Mouse (Mus musculus): ENCODE data around the gene Mtmr6.

Mtmr6 gene

GRCm38 (mm10) chr14:60264990-60265876 lies at the start of gene Mtmr6:
Mtmr6 (plus strand) TSS chr14:60265228.
- peak; percentile 97 for DNase-seq

GRCm38 (mm10) chr14:60216125-60216524 lies 48.9 kb upstream of the Mtmr6 start:
- no peak for DNase-seq

DNA sequence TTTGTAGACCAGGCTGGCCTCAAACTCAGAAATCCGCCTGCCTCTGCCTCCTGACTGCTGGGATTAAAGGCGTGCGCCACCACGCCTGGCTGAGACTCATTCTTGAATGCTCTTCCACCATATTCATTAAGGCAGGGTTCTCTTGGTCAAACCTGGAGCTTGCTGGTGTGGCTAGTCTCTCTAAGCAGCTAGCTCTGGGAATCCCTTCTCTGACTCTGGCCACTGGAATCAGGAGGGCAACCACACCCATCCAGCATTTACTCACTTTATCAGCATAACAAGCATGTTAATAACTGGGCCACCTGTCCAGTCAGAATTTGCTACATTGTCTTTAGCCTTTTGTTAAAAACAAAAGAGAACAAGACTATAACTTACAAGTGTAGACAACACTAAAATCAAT lies 47.4 kb upstream of the Mtmr6 start:
- DNase-seq = no peak

DNA sequence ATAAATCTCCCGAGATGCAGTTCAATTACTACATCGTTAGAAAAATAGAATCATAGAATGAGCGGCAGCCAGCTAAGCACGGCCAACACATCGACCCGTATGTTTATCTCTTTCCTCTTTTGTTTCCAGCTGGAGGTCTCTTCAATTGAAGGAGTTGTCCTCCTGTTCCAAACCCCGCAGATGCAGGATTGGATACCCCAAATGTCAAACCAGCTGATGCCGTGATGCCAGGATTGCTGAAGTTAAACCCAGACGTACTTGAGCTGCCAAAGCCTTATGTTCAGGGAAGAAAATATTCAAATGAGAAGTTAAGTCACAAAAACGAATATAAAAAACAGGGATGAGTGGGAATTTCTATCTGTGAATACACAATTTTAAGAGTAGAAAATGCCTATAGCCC lies 45.1 kb upstream of the Mtmr6 start:
- DNase-seq = no peak

DNA sequence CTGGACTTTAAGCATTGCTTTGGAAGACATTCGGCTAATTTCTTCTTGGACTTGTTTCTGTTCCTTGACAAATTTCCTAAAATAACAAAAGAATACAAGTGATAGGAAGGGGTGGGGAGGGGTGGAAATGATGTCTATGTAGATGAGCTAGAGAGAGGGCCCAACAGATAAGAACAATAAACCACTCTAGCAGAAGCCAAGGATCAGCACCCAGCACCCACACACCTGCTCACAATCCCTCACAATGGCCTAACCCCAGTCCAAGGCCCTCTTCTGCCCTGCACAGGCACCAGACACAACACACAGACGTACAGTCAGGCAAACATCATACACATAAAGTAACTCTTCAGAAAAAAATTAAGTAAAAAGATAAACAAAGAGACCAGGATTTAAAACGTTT lies 26.5 kb upstream of the Mtmr6 start:
- DNase-seq = no peak

DNA sequence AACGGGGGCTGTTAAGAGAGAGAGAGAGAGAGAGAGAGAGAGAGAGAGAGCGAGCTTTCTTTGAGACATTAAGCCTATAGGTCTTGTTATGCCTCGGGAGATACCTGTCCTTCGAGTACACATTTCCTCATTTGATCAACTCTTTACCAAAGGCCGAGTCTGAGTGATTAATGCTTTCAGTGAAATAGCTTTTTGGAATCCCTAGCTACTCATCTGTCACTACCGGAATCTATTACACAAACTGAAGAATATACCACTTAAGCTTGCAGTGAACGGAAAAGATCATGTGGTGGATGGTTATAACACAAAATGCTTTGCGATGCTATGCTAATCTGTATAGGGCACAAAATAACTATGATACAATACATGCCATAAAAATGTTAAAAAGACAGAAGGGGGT lies 14.7 kb upstream of the Mtmr6 start:
- DNase-seq = no peak

- no peak for DNase-seq
Observed at GRCm38 (mm10) chr14:60250879-60251278, 14.1 kb upstream of the Mtmr6 start.

GRCm38 (mm10) chr14:60251281-60252003 lies 13.6 kb upstream of the Mtmr6 start, which contains the start of the genes Nupl1 and Gm49336:
Nupl1 (minus strand) TSS chr14:60251431.
Gm49336 (minus strand) TSS chr14:60251507.
- DNase-seq = peak; percentile 98

- peak; percentile 74 for DNase-seq
Observed at GRCm38 (mm10) chr14:60252004-60253000, 12.7 kb upstream of the Mtmr6 start.

DNA sequence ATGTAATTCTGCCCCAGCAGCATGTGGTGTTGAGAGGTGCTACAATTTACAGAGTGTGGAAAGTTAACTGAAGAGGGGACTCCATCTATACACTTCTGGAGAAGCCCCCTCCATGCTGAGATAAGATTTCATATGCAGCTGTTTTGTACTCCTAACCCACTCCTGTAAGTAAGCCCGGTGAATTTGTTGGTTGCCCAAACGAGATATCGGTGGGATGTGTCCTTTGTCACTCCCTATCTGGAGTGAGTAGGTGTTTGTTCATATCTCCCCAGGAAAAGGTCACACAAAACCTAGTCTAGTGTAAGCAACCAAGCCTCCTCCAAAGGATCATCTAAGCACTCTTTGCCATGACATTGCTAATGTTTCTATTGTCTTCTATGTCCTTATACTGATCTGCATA lies 11.6 kb upstream of the Mtmr6 start:
- DNase-seq = no peak

GRCm38 (mm10) chr14:60254774-60255173 lies 10.3 kb upstream of the Mtmr6 start:
- DNase-seq = no peak

DNA sequence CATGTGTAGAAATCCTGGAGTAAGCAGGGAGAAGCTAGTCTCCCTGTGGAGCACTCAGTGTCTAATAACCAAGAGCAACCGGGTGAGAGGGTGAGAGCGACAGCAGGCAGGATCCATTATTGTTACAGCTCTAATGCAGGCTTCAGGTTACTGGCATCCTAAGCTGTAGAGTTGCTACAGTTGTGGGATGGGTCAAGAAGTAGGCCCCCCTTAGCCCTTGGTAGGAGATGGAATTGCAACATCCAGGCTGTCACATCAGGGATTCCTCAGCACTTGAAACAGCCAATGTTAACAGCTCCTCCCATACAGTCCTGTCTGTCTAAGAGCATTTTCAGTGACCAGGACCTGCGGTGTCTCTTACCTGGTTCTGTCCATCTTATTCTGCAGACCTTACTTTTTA lies 8.7 kb upstream of the Mtmr6 start:
- no peak for DNase-seq

- DNase-seq = no peak
Observed at GRCm38 (mm10) chr14:60257101-60257500, 7.9 kb upstream of the Mtmr6 start.

DNA sequence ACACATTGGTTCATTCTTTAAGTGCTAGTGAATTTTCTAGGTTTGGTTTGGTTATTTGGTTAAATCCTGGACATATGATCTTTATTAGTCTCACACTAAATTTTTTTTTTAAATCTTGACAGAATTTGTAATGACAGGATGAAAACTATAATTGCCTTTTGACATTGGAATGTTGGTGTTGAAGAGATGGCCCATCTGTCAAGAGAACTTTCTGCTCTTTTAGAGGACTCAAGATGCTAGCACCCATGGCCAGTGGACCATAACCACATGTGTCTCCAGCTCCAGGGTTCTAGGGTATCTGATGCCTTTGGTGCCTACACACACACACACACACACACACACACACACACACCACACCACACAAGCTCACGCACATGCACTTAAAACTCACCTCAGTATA lies 7.2 kb upstream of the Mtmr6 start:
- no peak for DNase-seq

DNA sequence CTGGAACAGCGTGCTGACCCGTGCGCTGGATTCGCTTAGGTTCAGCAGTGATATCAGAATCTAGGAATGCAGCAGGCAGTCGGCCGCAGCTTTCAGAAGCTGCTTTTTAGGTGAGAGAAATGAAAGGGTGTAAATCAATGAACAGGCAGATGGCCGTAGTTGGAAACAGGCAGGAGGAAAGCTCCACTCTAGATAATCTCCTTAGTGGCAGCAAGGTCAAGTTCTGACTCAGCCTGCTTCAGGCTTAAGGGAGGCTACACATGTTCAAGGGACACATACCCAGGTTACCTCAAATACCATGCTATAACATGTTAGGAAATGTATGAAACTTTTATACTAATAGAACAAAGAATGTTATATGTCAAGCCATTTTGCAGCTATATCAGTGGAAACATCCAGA lies 2.7 kb upstream of the Mtmr6 start:
- no peak for DNase-seq

- DNase-seq = no peak
Observed at GRCm38 (mm10) chr14:60269333-60269732, 4.3 kb downstream of the Mtmr6 start.

DNA sequence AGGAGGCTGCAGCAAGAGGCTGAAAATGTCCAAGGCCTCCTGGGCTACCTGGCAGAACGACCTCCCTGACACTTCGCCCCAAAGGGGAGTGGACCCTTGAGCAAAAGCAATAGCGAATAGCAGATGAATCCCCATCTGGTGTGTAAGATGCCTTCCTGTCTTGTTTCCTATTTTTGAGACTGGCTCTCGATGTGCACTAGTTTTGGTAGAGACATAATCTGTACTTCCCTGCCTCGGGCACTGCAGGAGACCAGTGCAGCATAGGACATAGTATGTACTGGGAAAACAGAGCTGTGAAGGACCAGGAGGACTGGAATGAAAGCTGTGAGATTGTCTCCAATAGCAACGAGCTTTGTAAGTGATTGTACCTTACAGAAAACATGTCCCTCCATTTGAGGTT lies 8.3 kb downstream of the Mtmr6 start:
- DNase-seq = no peak

DNA sequence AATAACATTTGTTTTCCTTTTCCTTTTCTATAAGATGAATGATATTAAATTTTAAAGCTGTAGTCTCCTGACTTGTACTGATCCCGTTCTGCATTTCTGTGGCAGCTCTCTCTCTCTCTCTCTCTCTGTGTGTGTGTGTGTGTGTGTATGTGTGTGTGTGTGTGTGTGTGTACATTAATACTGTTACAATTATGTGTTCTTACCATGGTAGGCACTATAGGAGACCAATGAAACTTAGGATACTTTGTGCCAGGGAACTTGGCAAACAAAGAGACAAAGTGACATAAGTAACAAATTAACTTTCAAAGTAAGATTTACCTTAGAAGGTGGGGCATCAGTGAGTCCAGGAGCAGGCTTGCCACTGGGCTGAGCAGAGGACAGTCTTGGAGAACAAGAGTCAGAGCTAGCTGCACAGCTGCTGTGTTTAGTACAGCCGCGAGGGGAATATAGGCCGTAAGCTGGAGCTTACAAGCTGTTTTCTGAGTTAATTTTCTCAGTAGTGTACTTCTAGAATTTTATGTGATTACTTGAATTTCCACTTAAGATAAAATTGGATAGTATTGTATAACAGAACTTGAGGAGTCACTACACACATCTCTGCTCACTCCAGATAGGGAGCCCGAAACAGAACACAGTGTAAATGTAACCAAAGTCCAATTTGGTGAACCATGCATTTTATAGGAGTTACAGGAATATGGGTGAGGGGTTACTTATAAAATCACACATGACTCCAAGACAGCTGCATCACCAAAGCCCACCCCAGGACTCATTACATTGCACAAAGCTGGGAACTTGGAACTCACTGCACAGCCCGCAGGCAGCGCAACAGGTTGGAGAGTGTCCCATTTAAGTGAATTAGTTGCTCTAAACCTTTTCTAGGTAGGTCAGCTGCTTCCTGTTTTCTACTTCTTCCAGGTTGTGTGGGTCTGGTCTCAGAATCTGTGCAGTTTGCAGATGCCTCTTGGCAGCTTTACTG lies 10.6 kb downstream of the Mtmr6 start:
- DNase-seq = no peak

DNA sequence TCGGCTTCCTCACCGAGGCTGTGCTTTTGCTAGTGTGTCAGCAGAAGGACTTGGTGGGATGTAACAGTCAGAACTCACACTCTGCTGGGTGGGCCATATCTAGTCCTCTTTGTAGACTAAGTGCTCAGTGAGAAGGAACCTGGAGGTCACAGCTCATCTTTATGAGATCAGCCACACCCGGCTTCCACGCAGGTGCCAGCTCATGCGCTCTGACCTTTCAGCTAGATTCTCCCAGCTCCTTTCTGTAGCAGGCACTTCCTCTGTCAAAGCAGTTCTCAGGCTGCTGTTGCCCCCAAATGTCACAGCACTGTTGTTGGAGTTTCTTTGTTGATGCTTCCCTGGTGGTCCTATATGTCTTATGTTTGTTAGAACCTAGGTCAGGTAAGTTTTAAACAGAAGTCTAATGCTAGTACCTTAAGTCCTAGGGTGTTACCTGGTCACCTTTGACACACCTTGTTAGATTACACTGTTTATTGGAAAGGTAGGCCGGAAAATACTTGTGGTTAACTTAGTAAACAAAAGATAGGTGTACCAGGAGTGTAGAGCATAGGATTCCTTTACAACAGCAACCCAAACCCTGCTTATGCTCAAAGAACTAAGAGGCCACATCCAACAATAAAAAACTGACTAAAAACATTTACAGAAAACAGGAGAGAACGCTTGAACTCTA lies 21.3 kb downstream of the Mtmr6 start:
- no peak for DNase-seq

DNA sequence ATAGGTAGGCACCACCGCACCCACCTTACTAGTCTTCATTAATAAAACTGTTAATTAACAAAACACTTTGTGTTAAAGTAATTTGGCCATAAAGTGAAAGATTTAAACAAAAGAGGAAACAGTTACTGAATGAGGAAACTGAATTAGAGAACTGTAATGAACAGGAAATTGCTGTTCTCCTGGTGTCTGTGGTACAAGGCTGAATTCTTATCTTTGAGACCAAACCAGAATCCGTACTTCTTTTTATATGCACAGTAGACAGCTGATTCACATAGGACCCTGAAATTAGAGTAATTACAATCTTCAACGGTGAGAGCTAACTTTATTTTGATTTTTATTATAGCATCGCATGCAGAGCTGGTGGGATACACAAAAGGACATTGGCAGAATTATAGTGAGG lies 25.3 kb downstream of the Mtmr6 start:
- DNase-seq = no peak

DNA sequence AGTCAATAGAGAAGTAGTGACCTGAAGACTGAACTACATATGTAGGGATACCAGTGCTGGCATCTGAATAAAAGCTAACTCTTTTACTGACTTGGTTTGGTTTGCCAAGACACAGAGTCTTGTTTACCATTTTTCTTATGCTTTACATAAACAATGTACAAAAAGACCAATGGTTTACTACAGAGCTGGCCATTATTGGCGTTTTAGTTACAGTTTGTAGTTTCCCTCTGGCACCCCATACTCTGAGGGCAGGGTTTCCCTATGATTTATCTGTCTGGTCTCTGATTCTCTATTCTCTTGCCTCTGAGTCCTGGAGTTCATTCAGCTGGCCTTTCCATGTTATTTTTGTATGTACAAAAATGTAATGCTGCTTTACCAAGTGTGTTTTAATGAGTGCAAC lies 30.5 kb downstream of the Mtmr6 start:
- no peak for DNase-seq

Measured in cerebellum, adult 9-10 months (tissue).